Mouse (Mus musculus) megakaryocyte, embryonic 14.5 days (primary cell): ENCODE measurements around the gene Ctsd.

Experiments
- FLI1 ChIP-seq: IDR thresholded peaks from 2 replicates; pipeline ENCODE4 v1.6.1; 2012; ENCODE audit warnings: low read length, inconsistent platforms, mixed read lengths
- GATA1 ChIP-seq: IDR thresholded peaks from 3 replicates; pipeline ENCODE4 v1.6.1; 2012; ENCODE audit warnings: mixed read lengths, low read length, inconsistent platforms, borderline replicate concordance

GRCm38 (mm10) chr7:142370937-142371336 is 16.9 kb downstream of the Ctsd start:
- TF ChIP-seq FLI1, result no peak
- TF ChIP-seq GATA1, result no peak
